Mouse (Mus musculus) heart, adult 2 months (tissue): ENCODE measurements around the gene Col2a1. TPM values are rescaled to one million over a fixed set of nuclear protein-coding genes. Genes with fewer than 3 reads are reported as not detected.

Source experiments
- DNase-seq, 2 experiments: peaks; one replicate each; pipeline ENCODE4 v3.0.0; 2021
- H3K27ac ChIP-seq: fragments of 200-600 bp; 2 replicates; pipeline ENCODE4 v1.8.1; 2022
- H3K27me3 ChIP-seq: fragments of 200-500 bp; 2 replicates; pipeline ENCODE4 v1.6.1; 2012; ENCODE audit warnings: mild to moderate bottlenecking, low read length, inconsistent platforms, mixed read lengths; ENCODE audit not compliant: control insufficient read depth, insufficient read depth
- H3K36me3 ChIP-seq: fragments of 200-500 bp; 2 replicates; pipeline ENCODE4 v1.6.1; 2012; ENCODE audit warnings: low read length, inconsistent platforms; ENCODE audit not compliant: control insufficient read depth, insufficient read depth
- H3K4me1 ChIP-seq: fragments of 200-500 bp; 2 replicates; pipeline ENCODE4 v1.6.1; 2011; ENCODE audit warnings: low read length; ENCODE audit not compliant: control insufficient read depth, insufficient read depth
- H3K4me3 ChIP-seq: fragments of 200-600 bp; 2 replicates; pipeline ENCODE4 v1.8.1; 2022
- H3K79me2 ChIP-seq: fragments of 200-500 bp; replicated peaks from 2 replicates; pipeline ENCODE4 v1.6.1; 2012; ENCODE audit warnings: mild to moderate bottlenecking, inconsistent platforms, low read length, moderate library complexity, mixed read lengths; ENCODE audit not compliant: control insufficient read depth, insufficient read depth
- H3K9ac ChIP-seq: fragments of 200-500 bp; 2 replicates; pipeline ENCODE4 v1.6.1; 2012; ENCODE audit warnings: low read depth, mild to moderate bottlenecking, control low read depth, inconsistent platforms, low read length, mixed read lengths
- CTCF ChIP-seq: fragments of 200-600 bp; IDR thresholded peaks from 2 replicates; pipeline ENCODE4 v1.8.1; 2022; ENCODE audit warnings: antibody characterized with exemption, mild to moderate bottlenecking, moderate library complexity
- EP300 ChIP-seq: fragments of 200-500 bp; IDR thresholded peaks from 2 replicates; pipeline ENCODE4 v1.6.1; 2011; ENCODE audit warnings: low read depth, low read length, control low read depth; ENCODE audit not compliant: insufficient read depth
- POLR2A ChIP-seq: fragments of 200-500 bp; IDR thresholded peaks from 2 replicates; pipeline ENCODE4 v1.6.1; 2011; ENCODE audit warnings: mild to moderate bottlenecking, low read depth, low read length, control low read depth; ENCODE audit not compliant: insufficient read depth
- WGBS: fragments of 180-500 bp; shearing (Covaris S2); methylation state at CpG from one replicate; pipeline ENCODE4 v1.1.7; 2018; 5-methylcytosine and 5-hydroxymethylcytosine counted together
- intact Hi-C: fragments of 180-260 bp; cut with DNase I; formaldehyde crosslinking; loops from one replicate; pipeline ENCODE4 v1.15.1; 2025
- polyA plus RNA-seq: library from polyadenylated mRNA; depleted of rRNA; stranded (reverse); fragments of >200 nt; gene quantifications from 2 replicates; pipeline ENCODE4 v1.2.3, GENCODE M21; 2012
- total RNA-seq, 2 experiments: library from RNA; stranded (reverse); gene quantifications; 2 replicates each; pipeline ENCODE4 v1.2.3; 2021

The Col2a1 gene
- total and polyA plus RNA-seq, 3 experiments, result 0.27 to 0.61 (median 0.37) TPM

DNA sequence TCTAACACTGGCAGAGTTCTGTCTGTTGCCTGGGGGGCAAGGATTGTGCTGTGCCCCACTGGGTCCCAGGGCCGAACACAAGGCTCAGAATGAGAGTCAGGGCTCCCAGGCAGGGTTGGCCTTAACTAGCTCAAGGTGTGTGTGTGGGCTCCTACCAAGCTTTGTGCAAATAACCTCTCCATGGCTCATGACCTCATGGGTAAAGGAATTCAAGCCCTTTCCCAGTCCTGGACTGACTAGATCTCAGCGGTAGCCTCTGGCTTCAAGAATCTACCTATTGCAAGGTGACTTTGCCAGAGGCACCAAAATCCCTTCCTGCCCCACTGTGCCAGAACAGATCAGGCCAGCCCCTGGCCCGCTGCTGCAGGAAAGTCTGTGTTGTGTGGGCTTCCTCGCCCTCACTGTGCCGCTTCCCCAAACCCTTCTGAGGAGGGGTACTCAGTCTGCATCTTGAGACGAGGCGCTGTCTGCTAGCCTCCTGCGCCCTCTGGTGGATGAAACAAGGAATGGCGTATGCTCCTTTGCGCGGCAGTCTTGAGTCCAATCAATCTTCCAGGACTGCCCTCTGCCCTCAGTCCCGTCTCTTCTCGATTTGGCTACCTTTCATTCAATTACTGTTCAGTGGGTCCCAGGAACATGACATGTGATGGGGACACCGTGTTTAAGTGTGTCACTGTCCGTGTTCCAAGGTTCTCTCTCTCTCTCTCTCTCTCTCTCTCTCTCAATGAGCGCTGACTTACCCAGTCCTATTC is 52.2 kb downstream of the Col2a1 start:
- Histone ChIP-seq H3K4me3 (no peak overlapping the region), H3K36me3 (no peaks in the 10 kb centered on the region), H3K4me1 (no peaks in the 10 kb centered on the region; the same call in 1 of the 2 replicates), H3K9ac (no peak overlapping the region), H3K27me3 (no peaks in the 10 kb centered on the region), H3K79me2 (no peaks in the 10 kb centered on the region), H3K27ac (no peak overlapping the region)
- no peak; the same call in 1 of the 2 replicates for TF ChIP-seq CTCF
- peak; percentile 62; the same call in 1 of the 2 replicates for TF ChIP-seq EP300
- WGBS, result 16% methylated on average over 16 of the region's 16 CpGs
- peak; percentile 40 to 67 for DNase-seq
- intact Hi-C loops, result loop anchor here (1.0 to 5.0 kb wide), 5 partner anchors 80 to 235 kb away; no protein-coding TSS in a partner anchor

DNA sequence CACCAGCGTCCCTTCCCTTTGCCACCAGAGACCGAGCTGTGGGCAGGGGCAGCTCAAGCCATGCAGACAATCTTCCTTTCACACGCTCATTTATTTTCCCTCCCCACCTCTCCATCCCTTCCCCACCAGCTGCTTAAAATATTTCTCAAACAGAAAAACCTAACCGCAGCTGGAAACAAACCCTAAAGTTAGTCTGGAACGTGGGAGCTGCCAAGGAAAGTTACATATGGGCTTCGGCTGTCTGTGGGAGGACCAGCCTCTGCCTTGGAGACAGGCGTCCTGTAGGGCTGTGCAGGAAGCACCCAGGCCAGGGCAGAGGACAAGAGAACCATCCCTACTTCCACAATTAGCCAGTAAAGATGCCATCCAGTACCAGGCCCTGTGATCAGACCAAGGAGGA is 54.3 kb downstream of the Col2a1 start:
- intact Hi-C loops, result loop anchor here (5.0 kb wide), 4 partner anchors 78 to 233 kb away; no protein-coding TSS in a partner anchor
- no peaks in the 10 kb centered on the region; the same call in 1 of the 2 replicates for H3K4me1 ChIP-seq
- no peaks in the 10 kb centered on the region for H3K27me3 ChIP-seq
- no peaks in the 10 kb centered on the region for H3K36me3 ChIP-seq
- H3K4me3 ChIP-seq, result no peak overlapping the region
- no peak for DNase-seq
- H3K79me2 ChIP-seq, result no peaks in the 10 kb centered on the region
- no peak overlapping the region for H3K9ac ChIP-seq
- H3K27ac ChIP-seq, result no peak overlapping the region
- TF ChIP-seq EP300 (no peak), POLR2A (no peak), CTCF (no peak)
- 56% methylated on average over 7 of the region's 7 CpGs for WGBS

DNA sequence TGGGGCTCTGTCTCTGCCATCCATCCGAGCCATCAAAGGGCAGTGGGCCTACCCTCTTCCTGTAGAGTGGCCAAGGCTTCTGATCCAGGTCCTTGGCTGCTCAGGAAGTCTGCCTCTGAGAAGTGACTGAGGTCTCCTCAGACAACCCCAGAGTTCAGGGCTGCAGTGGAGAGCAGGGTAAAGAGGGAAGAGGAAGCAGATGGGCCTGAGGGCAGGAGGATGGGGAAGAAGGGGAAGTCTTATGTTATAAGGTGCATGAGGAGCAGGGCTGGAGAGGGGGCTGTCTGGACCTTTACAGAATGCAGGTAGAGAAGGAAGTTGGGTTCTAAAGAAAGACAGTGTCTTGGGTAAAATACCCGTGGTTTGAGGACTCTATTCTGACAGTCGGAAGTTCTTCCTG is 54.8 kb downstream of the Col2a1 start:
- Histone ChIP-seq H3K4me3 (no peak overlapping the region), H3K4me1 (no peaks in the 10 kb centered on the region; the same call in 1 of the 2 replicates), H3K27me3 (no peaks in the 10 kb centered on the region), H3K27ac (no peak overlapping the region), H3K79me2 (no peaks in the 10 kb centered on the region), H3K36me3 (no peaks in the 10 kb centered on the region), H3K9ac (no peak overlapping the region)
- intact Hi-C loops, result loop anchor here (5.0 kb wide), 4 partner anchors 77 to 232 kb away; no protein-coding TSS in a partner anchor
- no peak for TF ChIP-seq CTCF
- DNase-seq, result no peak
- WGBS, result 62% methylated on average over 3 of the region's 3 CpGs

DNA sequence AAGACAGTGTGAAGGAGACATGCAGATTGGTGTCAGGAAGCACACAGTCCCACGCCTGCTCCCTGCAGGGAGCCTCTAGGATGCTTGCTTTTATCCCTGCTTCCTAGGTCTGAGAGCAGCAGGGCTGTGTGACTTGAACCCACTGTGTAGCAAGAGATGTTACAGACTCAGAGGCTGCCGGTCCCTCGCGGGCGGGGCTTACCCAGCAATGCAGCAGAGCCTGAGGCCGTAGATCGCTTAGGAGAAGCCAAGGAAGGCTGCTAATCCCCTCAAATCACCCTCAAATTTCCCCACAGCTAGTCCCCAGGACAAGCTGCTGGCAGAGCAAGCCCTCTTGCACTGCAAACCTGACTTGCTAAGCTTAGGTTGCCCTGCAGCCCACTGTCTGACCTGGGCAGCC is 55.8 kb downstream of the Col2a1 start:
- Histone ChIP-seq H3K9ac (no peak overlapping the region), H3K4me1 (no peaks in the 10 kb centered on the region; the same call in 1 of the 2 replicates), H3K27me3 (no peaks in the 10 kb centered on the region), H3K27ac (no peak overlapping the region), H3K36me3 (no peaks in the 10 kb centered on the region), H3K4me3 (no peak overlapping the region), H3K79me2 (no peaks in the 10 kb centered on the region)
- no peak for DNase-seq
- intact Hi-C loops, result no loop called here
- TF ChIP-seq EP300, result no peak
- no peak for TF ChIP-seq POLR2A
- TF ChIP-seq CTCF, result no peak
- 64% methylated on average over 7 of the region's 7 CpGs for WGBS

DNA sequence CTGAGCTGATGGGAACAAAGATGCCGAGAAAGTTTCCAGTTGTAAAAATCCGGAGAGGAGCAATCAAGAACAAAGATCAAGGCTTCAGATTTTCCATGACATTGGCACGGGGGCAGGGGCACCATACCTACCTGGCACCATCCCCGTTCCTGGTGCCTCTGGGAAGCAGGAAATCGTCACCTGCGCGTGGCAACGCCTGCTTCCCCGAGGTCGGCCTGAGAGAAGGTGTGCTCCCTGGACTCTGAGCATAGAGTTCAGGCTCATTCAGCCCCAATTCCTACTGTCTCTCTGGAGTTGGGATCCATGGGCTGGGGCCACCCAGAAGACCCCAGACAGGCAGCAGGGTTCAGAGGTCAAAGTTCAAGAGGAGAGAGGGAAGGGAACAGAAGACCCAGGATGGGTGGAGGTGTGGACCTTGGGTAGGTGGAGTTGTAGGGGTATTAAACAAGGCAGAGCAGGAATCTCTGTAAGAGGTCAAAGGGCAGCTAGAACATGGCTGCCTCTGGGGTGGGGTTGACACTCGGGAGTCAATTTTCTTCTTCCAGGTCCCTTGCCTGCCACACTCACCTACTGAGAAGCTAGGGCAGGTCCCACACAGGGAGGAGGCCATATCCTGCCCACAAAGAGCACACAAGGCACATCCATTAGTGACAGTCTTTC is 58.7 kb downstream of the Col2a1 start:
- Histone ChIP-seq H3K4me3 (no peak overlapping the region), H3K27me3 (no peaks in the 10 kb centered on the region), H3K79me2 (no peaks in the 10 kb centered on the region), H3K4me1 (no peaks in the 10 kb centered on the region), H3K9ac (no peak overlapping the region), H3K27ac (no peak overlapping the region), H3K36me3 (no peaks in the 10 kb centered on the region)
- 67% methylated on average over 11 of the region's 11 CpGs for WGBS
- TF ChIP-seq POLR2A, result no peak
- TF ChIP-seq CTCF, result no peak
- TF ChIP-seq EP300, result no peak
- intact Hi-C loops, result no loop called here
- DNase-seq, result no peak
